Mouse (Mus musculus): ENCODE data around the gene Gp1bb. TPM values are rescaled to one million over a fixed set of nuclear protein-coding genes. Genes with fewer than 3 reads are reported as not detected.

The Gp1bb gene
- polyA plus RNA-seq, 1 experiment from 2014 or later: 3.8 TPM

DNA sequence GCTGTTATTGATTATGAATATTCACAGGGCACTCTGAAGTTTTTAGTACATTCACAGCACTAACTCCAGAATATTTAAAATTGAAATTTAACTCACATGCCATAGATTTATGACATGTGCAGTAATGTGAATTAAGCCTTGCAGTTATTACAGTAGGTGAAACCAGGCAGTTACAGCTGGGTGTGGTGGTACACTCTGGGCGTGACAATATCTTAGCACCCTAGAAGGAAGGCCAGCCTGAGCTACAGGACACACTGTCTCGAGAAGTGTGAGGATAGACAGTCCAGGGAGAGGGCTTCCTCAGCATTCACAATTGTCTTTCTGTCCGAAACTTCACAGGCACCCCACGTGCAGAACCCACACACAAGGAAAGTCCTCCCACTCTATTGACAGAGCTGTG is 22.3 kb upstream of the Gp1bb start:
- 76% methylated on average over 4 of the region's 4 CpGs for WGBS

DNA sequence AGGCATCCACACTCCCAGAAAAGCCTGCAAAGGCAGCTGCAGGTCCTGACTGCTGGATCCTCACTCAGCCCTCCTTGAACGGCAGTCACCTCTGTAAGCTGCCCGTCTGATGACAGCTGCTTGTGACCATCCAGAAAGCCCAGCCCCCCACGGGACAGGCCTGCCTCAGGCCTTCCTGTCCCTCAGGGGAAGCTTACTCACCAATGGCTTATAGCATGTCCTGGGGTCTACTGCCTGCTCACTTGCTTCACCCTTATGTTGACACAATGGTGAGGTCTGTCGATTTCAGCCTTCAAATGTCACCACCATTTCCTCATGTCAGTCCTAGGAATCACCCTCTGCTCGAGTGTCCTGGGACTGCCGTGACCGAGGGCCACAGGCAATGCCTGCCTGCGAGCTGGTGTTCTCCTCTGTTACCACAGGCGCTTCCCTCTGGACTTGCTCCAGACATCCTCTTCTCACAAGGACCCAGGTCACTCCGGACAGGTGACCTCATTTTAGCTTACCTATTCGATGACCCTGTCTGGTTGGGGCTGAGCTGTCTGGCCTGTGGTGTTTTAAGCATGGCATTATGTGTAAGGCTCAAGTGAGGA is 21.3 kb upstream of the Gp1bb start:
- Histone ChIP-seq H3K27ac (ENCODE audit: low read depth) (no peak overlapping the region), H3K9me3 (ENCODE audit: low read depth, low read length) (no peaks in the 10 kb centered on the region), H3K9ac (no peak overlapping the region), H3K4me2 (no peak overlapping the region), H3K4me3 (ENCODE audit: low read depth, low read length) (no peak overlapping the region), H3K27me3 (ENCODE audit: insufficient read depth, low read length) (no peaks in the 10 kb centered on the region), H3K4me1 (ENCODE audit: insufficient read depth) (no peaks in the 10 kb centered on the region), H3K36me3 (ENCODE audit: insufficient read depth) (no peaks in the 10 kb centered on the region)
- WGBS: 63% methylated on average over 11 of the region's 11 CpGs
- no peak for ATAC-seq (ENCODE audit: insufficient read depth)
- no peak for TF ChIP-seq CTCF (IDR thresholded peaks at IDR 0.05; ENCODE audit: low read depth)
- DNase-seq: no peak

More for the DNA sequence above, 22.3 kb upstream of the Gp1bb start:
- no peaks in the 10 kb centered on the region for H3K9me3 ChIP-seq (ENCODE audit: low read depth, low read length)
- no peak overlapping the region for H3K27ac ChIP-seq (ENCODE audit: low read depth)
- H3K4me2 ChIP-seq: no peak overlapping the region
- H3K4me1 ChIP-seq (ENCODE audit: insufficient read depth): no peaks in the 10 kb centered on the region
- no peak overlapping the region for H3K4me3 ChIP-seq (ENCODE audit: low read depth, low read length)
- TF ChIP-seq CTCF (IDR thresholded peaks at IDR 0.05; ENCODE audit: low read depth): no peak
- ATAC-seq (ENCODE audit: insufficient read depth) (no peak), DNase-seq (no peak)
- H3K9ac ChIP-seq: no peak overlapping the region
- no peaks in the 10 kb centered on the region for H3K27me3 ChIP-seq (ENCODE audit: insufficient read depth, low read length)
- H3K36me3 ChIP-seq (ENCODE audit: insufficient read depth): no peaks in the 10 kb centered on the region

DNA sequence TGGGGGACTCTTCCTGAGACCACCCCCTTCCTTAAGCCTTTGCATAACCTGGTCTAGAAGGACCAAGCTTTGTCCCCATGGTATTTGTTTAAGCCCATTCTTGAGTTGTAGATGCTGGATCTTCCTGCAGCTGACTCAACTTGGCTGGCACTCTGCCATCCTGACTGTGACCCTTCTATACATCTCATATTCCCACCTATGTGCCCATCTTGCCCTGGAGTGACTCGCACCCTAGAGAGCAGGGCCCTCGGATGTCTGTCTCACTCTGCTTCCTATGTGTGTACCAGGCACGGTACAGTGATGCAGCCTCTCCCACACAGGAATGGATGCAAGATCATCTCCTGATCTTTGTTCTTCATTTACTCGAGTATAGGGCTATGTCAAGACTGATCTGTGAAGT is 20.7 kb upstream of the Gp1bb start:
- DNase-seq: no peak
- 75% methylated on average over 4 of the region's 4 CpGs for WGBS
- no peaks in the 10 kb centered on the region for H3K9me3 ChIP-seq (ENCODE audit: low read depth, low read length)

DNA sequence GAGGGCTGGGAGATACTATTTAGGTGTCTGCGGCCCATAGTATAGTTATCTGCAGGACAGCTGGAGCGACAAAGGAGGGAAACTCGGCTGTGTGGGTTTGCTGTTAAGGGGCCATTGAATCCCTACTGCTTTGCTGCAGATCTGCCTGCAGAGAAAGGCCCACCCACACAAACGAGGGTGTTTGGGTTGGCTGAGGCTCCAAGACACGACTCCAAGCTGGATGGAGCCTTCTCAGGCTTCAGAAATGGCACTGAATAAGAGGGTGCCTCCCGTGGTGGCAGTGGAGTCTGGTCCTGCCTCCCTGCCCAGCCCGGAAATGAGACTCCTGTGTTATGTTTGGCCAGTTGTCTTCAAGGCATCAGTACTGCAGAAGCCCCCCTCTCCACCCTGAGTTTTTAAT is 20.1 kb upstream of the Gp1bb start:
- no peaks in the 10 kb centered on the region for H3K9me3 ChIP-seq (ENCODE audit: low read depth, low read length)
- no peak overlapping the region for H3K9ac ChIP-seq
- ATAC-seq (ENCODE audit: insufficient read depth) (no peak), DNase-seq (no peak)
- H3K4me3 ChIP-seq (ENCODE audit: low read depth, low read length): no peak overlapping the region
- H3K4me1 ChIP-seq (ENCODE audit: insufficient read depth): no peaks in the 10 kb centered on the region
- no peak overlapping the region for H3K4me2 ChIP-seq
- no peaks in the 10 kb centered on the region for H3K36me3 ChIP-seq (ENCODE audit: insufficient read depth)
- H3K27ac ChIP-seq (ENCODE audit: low read depth): no peak overlapping the region
- H3K27me3 ChIP-seq (ENCODE audit: insufficient read depth, low read length): no peaks in the 10 kb centered on the region
- TF ChIP-seq CTCF (IDR thresholded peaks at IDR 0.05; ENCODE audit: low read depth): no peak
- WGBS: 43% methylated on average over 7 of the region's 7 CpGs

More for the DNA sequence above, 20.7 kb upstream of the Gp1bb start:
- Histone ChIP-seq H3K27ac (ENCODE audit: low read depth) (no peak overlapping the region), H3K4me1 (ENCODE audit: insufficient read depth) (no peaks in the 10 kb centered on the region), H3K4me2 (no peak overlapping the region), H3K27me3 (ENCODE audit: insufficient read depth, low read length) (no peaks in the 10 kb centered on the region), H3K9ac (no peak overlapping the region), H3K36me3 (ENCODE audit: insufficient read depth) (no peaks in the 10 kb centered on the region), H3K4me3 (ENCODE audit: low read depth, low read length) (no peak overlapping the region)
- no peak for TF ChIP-seq CTCF (IDR thresholded peaks at IDR 0.05; ENCODE audit: low read depth)
- no peak for ATAC-seq (ENCODE audit: insufficient read depth)

DNA sequence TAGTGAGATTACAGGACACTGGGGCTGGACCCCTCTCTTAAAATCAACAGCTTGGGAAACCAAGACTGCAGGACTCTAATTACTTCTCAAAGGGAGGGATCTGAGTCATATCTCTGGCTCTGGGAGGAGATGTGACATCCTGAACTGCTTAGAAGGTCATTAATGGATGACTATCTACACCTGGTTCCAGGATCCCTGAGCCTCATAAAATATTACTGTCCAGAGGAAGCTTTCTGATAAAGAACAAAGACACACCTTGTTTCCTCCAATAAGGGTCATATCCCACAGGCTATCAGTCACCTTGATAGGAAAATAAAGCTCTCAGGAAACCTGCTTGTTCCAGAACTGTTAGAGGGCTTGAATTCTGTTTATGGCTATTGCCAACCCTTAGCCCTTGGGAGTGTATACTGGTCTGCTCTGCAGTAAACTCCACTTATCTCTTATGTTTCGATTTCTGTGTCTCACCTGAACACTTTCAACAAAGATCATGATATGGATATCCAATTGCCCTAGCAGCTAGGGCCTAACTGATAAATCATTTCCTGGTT is 17.3 kb upstream of the Gp1bb start:
- no peaks in the 10 kb centered on the region for H3K27me3 ChIP-seq (ENCODE audit: insufficient read depth, low read length)
- H3K9ac ChIP-seq: no peak overlapping the region
- 66% methylated on average over 1 of the region's 1 CpGs for WGBS
- no peak overlapping the region for H3K4me2 ChIP-seq
- H3K27ac ChIP-seq (ENCODE audit: low read depth): no peak overlapping the region
- ATAC-seq (ENCODE audit: insufficient read depth) (no peak), DNase-seq (no peak)
- no peaks in the 10 kb centered on the region for H3K4me1 ChIP-seq (ENCODE audit: insufficient read depth)
- H3K36me3 ChIP-seq (ENCODE audit: insufficient read depth): no peaks in the 10 kb centered on the region
- no peak overlapping the region for H3K4me3 ChIP-seq (ENCODE audit: low read depth, low read length)
- no peaks in the 10 kb centered on the region for H3K9me3 ChIP-seq (ENCODE audit: low read depth, low read length)
- no peak for TF ChIP-seq CTCF (IDR thresholded peaks at IDR 0.05; ENCODE audit: low read depth)

DNA sequence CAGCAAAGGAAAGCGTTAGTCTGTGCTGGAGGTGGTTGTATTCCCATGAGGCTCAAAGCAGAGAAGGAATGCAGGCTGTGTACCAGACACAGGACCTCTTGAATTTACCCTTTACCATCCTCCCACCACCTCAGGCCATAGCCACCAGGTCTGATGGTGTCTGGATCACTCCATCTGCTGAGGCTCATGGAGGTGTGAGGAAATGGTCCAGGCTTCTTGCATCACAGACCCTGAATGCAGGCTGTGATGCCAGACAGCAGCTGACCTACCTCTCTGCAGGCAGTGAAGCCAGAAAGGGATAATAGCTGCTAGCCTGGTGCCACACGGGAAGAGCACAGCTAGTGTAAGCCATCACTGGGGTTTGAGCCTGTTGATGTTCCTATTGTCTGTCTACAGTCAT is 16.2 kb upstream of the Gp1bb start:
- Histone ChIP-seq H3K9ac (no peak overlapping the region), H3K27me3 (ENCODE audit: insufficient read depth, low read length) (no peaks in the 10 kb centered on the region), H3K9me3 (ENCODE audit: low read depth, low read length) (no peaks in the 10 kb centered on the region), H3K27ac (ENCODE audit: low read depth) (no peak overlapping the region), H3K36me3 (ENCODE audit: insufficient read depth) (no peaks in the 10 kb centered on the region), H3K4me1 (ENCODE audit: insufficient read depth) (no peaks in the 10 kb centered on the region), H3K4me2 (no peak overlapping the region), H3K4me3 (ENCODE audit: low read depth, low read length) (no peak overlapping the region)
- DNase-seq: no peak
- ATAC-seq (ENCODE audit: insufficient read depth): no peak
- 39% methylated on average over 2 of the region's 2 CpGs for WGBS
- TF ChIP-seq CTCF (IDR thresholded peaks at IDR 0.05; ENCODE audit: low read depth): no peak

DNA sequence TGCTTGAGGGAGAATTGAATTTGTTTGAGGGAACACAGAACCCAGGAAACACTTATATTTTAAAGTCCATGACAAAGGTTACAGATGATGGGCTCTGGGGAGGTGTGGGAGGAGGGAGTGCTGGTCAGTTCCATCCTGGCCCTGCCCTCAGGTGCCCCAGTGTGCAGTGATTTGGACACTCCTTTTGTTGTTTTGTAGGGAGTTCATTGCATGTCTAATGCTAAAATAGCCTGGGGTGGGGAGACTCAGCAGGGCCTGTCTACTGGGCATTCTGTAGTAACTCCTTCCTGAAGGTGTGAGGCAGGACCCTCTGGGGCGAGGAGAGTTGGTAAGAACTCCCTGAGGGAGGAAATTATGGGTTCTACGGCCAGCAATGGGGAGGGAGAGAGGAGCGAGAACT is 14.6 kb upstream of the Gp1bb start:
- WGBS: 53% methylated on average over 3 of the region's 3 CpGs
- TF ChIP-seq CTCF (IDR thresholded peaks at IDR 0.05; ENCODE audit: low read depth): no peak
- H3K4me1 ChIP-seq (ENCODE audit: insufficient read depth): no peaks in the 10 kb centered on the region
- H3K36me3 ChIP-seq (ENCODE audit: insufficient read depth): no peaks in the 10 kb centered on the region
- H3K9ac ChIP-seq: no peak overlapping the region
- H3K4me3 ChIP-seq (ENCODE audit: low read depth, low read length): no peak overlapping the region
- H3K4me2 ChIP-seq: no peak overlapping the region
- ATAC-seq (ENCODE audit: insufficient read depth): no peak
- no peak for DNase-seq
- no peaks in the 10 kb centered on the region for H3K27me3 ChIP-seq (ENCODE audit: insufficient read depth, low read length)
- H3K9me3 ChIP-seq (ENCODE audit: low read depth, low read length): no peaks in the 10 kb centered on the region
- H3K27ac ChIP-seq (ENCODE audit: low read depth): no peak overlapping the region
